Mouse (Mus musculus): Measurements from ENCODE around the gene Calcoco1. TPM values are rescaled to one million over a fixed set of nuclear protein-coding genes. Genes with fewer than 3 reads are reported as not detected.

Gene Calcoco1
- total RNA-seq, 2 experiments from 2014 or later = 118 to 120 TPM

DNA sequence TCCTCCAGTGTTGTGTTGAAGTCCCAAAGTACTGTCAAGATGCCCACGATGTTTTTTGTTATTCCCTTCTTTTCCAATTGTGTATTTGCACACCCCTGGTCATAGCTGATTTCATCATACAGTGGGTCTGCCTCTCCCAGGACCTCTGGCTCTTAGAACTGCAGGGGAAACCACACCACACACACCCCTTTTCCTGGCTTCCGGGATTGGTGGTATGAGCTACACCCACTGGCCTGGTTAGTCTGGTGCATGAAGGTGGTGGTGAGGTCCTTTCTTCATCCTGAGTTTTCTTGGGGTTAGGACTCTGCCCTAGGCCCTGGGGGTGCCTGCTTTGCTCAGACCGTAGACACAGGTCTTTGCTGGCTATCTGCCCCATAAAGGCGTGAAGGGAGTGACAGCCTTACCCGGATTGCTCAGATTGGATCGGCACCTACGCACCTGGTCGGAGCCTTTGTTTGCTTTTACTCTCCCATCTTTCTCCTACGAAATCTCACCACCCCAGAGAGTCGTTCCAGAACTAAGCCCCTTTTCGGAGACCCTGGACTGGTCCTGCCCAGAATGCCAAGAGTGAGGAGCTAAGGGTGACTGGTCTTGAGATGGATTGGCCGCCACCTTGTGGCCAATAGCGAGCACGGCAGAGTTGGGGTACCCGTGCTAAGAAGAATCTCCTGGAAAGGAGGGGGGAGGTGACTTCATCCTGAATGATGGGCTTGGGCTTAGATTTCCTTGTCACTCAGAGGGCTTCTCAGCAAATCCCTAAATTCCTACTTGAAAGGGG is 17.7 kb upstream of the Calcoco1 start:
- DNase-seq (ENCODE audit: low spot score in 2 of 2) = no peak

DNA sequence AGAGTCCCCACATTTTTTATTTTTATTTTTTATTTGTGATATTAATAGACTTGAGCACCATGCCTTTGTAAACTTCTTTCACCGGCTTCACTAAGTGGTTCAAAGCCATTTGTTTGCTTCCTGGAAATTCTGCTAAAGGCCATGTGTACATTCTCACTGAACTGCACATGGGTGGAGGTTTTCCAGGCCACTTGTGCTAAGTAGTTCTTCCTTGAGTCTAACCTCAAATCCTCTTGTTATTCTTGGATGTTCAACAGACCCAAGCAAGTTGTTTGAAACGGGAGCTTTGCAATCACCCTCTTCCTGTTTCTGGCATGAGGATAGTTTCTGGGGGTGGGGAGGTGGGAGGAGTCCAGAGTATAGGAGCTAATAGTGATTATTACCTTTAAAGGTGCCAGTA is 16.5 kb upstream of the Calcoco1 start:
- DNase-seq (ENCODE audit: low spot score in 2 of 2) = no peak

GRCm38 (mm10) chr15:102737092-102737491 is 15.1 kb upstream of the Calcoco1 start:
- no peak for DNase-seq (ENCODE audit: low spot score in 2 of 2)

- DNase-seq (ENCODE audit: low spot score in 2 of 2) = no peak
Measured at GRCm38 (mm10) chr15:102736127-102736944, 14.4 kb upstream of the Calcoco1 start.

DNA sequence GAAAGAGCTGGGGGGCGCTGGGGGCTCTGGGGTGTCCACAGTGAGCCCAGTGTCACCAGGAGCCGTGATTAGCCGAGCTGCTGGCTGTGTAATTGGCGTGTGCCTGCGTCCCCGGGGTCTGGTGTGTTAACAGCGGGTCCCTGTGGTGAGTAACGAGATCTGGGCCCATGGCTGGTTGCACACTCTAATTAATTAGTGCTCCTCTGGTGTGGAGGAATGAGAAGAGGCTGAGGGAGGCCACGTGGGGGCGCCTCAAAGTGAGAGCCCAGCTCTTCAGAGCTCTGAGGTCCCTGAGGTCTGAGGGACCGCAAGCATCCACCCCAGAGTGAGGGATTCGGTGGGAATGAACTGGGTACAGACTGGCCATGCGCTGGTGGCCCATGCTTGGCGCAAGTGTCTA is 13.1 kb upstream of the Calcoco1 start:
- no peak for DNase-seq (ENCODE audit: low spot score in 2 of 2)

- DNase-seq (ENCODE audit: low spot score in 2 of 2) = no peak
Measured at GRCm38 (mm10) chr15:102733759-102734531, 12.0 kb upstream of the Calcoco1 start.

GRCm38 (mm10) chr15:102733233-102733632 is 11.3 kb upstream of the Calcoco1 start:
- DNase-seq (ENCODE audit: low spot score in 2 of 2) = no peak

- no peak for DNase-seq (ENCODE audit: low spot score in 2 of 2)
Measured at GRCm38 (mm10) chr15:102732406-102732805, 10.4 kb upstream of the Calcoco1 start.

DNA sequence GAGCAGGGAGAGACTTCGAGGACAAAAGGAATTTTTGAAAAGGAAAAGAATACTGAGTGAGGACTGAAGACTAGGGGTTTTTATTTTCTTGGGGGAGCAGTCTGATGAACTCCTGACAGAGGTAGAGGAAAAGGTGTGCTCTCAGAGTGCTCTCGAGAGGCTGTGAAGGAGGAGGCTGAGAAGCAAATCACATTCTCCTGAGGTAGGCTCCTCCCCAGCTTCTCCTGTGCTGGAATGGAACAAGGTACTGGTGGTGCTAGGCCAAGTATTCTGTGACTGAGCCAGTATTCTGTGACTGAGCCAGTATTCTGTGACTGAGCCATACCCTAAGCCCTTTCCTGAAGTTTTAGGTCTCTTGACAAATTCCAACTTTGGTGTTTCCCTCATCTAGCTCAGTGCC is 6.0 kb upstream of the Calcoco1 start:
- no peak for DNase-seq (ENCODE audit: low spot score in 2 of 2)

- DNase-seq (ENCODE audit: low spot score in 2 of 2) = no peak
Measured at GRCm38 (mm10) chr15:102723358-102724135, 1.6 kb upstream of the Calcoco1 start.

- DNase-seq (ENCODE audit: low spot score in 2 of 2) = no peak
Measured at GRCm38 (mm10) chr15:102722500-102722931, 538 bp upstream of the Calcoco1 start.

GRCm38 (mm10) chr15:102721016-102721898 is 721 bp downstream of the Calcoco1 start:
- DNase-seq (ENCODE audit: low spot score in 2 of 2) = no peak

GRCm38 (mm10) chr15:102716132-102716531 is 5.8 kb downstream of the Calcoco1 start:
- DNase-seq (ENCODE audit: low spot score in 2 of 2) = no peak

- DNase-seq (ENCODE audit: low spot score in 2 of 2) = no peak
Measured at GRCm38 (mm10) chr15:102707736-102708269, 14.2 kb downstream of the Calcoco1 start.

DNA sequence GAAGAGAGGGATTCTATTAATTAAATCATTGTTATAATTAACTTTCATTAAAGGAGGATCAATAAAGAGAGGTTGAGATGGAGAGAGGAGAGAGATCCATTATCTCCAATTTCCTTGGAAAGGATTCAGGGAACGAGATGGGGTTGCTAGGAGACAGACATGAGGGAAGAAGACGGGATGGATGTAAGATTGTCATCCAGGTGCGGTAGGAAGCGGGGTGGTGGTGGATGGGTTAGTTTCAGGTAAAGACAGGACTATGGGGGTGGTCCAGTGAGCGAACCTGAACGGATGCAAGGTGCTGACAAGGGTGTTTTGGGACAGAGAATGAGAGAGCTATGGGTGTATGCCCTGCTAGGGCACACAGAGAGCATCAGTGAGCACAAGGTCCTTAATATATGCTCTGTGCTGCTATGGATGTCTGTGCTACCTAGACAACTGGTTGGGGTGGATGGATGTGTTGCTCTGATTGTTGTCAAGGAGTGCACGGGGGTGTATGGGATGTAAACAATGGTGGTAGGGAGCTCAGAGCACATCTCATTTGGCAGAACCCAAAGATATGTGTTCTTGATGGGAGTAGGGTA is 16.0 kb downstream of the Calcoco1 start:
- DNase-seq (ENCODE audit: low spot score in 2 of 2) = no peak

- DNase-seq (ENCODE audit: low spot score in 2 of 2) = no peak
Measured at GRCm38 (mm10) chr15:102705226-102705894, 16.6 kb downstream of the Calcoco1 start.

- DNase-seq (ENCODE audit: low spot score in 2 of 2) = no peak
Measured at GRCm38 (mm10) chr15:102704806-102705205, 17.2 kb downstream of the Calcoco1 start.

DNA sequence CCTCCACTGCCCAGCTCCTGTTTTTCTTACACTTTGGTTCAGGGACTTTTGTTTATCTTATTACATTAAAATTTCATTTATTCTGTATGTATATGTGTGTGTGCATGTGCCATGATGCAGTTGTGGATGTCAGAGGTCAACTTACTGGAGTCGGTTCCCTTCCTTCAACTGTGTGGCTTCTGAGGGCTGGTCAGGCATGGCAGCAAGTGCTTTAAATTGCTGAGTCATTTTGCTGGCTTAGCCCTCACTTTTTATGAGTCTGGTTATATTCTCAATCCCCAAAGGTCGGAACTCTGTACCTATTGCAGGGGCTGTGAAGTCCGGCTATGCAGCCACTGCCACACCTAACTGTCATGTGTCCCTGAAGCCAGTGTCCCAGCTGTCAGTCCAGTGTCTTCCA is 19.0 kb downstream of the Calcoco1 start:
- no peak for DNase-seq (ENCODE audit: low spot score in 2 of 2)

GRCm38 (mm10) chr15:102698193-102698592 is 23.8 kb downstream of the Calcoco1 start:
- DNase-seq (ENCODE audit: low spot score in 2 of 2) = peak; percentile 55 to 64

Data from adrenal gland, postnatal 4 days (tissue).